Mouse (Mus musculus) cerebellum, adult 2 months (tissue): ENCODE results near the gene Ms4a6b. TPM values are rescaled to one million over a fixed set of nuclear protein-coding genes. Genes with fewer than 3 reads are reported as not detected.
"Not testable (repeated sequence)": the region's sequence is repeated elsewhere in the genome, so short reads cannot be mapped to it uniquely, and the experiment has no call there.

Experiments used
- DNase-seq, 2 experiments: peaks; one replicate each; pipeline ENCODE4 v3.0.0; 2021
- H3K27ac ChIP-seq: fragments of 200-500 bp; 2 replicates; pipeline ENCODE4 v1.5.1; 2012; ENCODE audit warnings: low read length, control low read depth, inconsistent platforms; ENCODE audit not compliant: insufficient read depth
- H3K27me3 ChIP-seq: fragments of 200-500 bp; 2 replicates; pipeline ENCODE4 v1.6.1; 2012; ENCODE audit warnings: inconsistent platforms, mild to moderate bottlenecking, low read length, moderate library complexity; ENCODE audit not compliant: control insufficient read depth, insufficient read depth
- H3K4me1 ChIP-seq: fragments of 200-500 bp; 2 replicates; pipeline ENCODE4 v1.6.1; 2011; ENCODE audit warnings: low read length; ENCODE audit not compliant: control insufficient read depth, insufficient read depth
- H3K4me3 ChIP-seq: fragments of 200-500 bp; replicated peaks from 2 replicates; pipeline ENCODE3; 2011; ENCODE audit warnings: mild to moderate bottlenecking, low read depth, low read length, control low read depth; ENCODE audit not compliant: insufficient read depth
- CTCF ChIP-seq: fragments of 200-500 bp; IDR thresholded peaks from 2 replicates; pipeline ENCODE4 v1.5.1; 2011; ENCODE audit warnings: low read depth, mild to moderate bottlenecking, control low read depth, low read length, moderate library complexity, borderline replicate concordance; ENCODE audit not compliant: insufficient read depth
- POLR2A ChIP-seq: fragments of 200-500 bp; IDR thresholded peaks from 2 replicates; pipeline ENCODE4 v1.6.1; 2011; ENCODE audit warnings: low read length, control low read depth, borderline replicate concordance; ENCODE audit not compliant: insufficient read depth
- WGBS: fragments of 180-500 bp; shearing (Covaris S2); methylation state at CpG from one replicate; pipeline ENCODE4 v1.1.7; 2018; 5-methylcytosine and 5-hydroxymethylcytosine counted together
- polyA plus RNA-seq: library from polyadenylated mRNA; depleted of rRNA; stranded (reverse); fragments of >200 nt; gene quantifications from 2 replicates; pipeline ENCODE4 v1.2.3, GENCODE M21; 2012

The Ms4a6b gene
- polyA plus RNA-seq, 1 experiment = 0.43 TPM

GRCm38 (mm10) chr19:11486599-11486998 lies 29.7 kb upstream of the Ms4a6b start:
- WGBS = 94% methylated on average over 1 of the region's 1 CpGs
- Histone ChIP-seq H3K4me3 (no peak overlapping the region), H3K4me1 (no peaks in the 10 kb centered on the region), H3K27ac (no peak overlapping the region), H3K27me3 (no peaks in the 10 kb centered on the region)
- TF ChIP-seq POLR2A = no peak
- TF ChIP-seq CTCF = no peak
- no peak for DNase-seq

GRCm38 (mm10) chr19:11491406-11492189 lies 24.7 kb upstream of the Ms4a6b start:
- TF ChIP-seq POLR2A (no peak), CTCF (no peak)
- WGBS = 65% methylated on average over 4 of the region's 4 CpGs

GRCm38 (mm10) chr19:11492671-11493070 lies 23.6 kb upstream of the Ms4a6b start:
- no peak overlapping the region for H3K4me3 ChIP-seq
- WGBS = 62% methylated on average over 1 of the region's 1 CpGs
- no peaks in the 10 kb centered on the region for H3K27me3 ChIP-seq
- H3K27ac ChIP-seq = no peak overlapping the region
- TF ChIP-seq POLR2A = no peak
- no peak for TF ChIP-seq CTCF
- no peaks in the 10 kb centered on the region for H3K4me1 ChIP-seq
- no peak for DNase-seq

More at GRCm38 (mm10) chr19:11491406-11492189, 24.7 kb upstream of the Ms4a6b start:
- Histone ChIP-seq H3K4me3 (no peak overlapping the region), H3K27ac (no peak overlapping the region), H3K27me3 (no peaks in the 10 kb centered on the region), H3K4me1 (no peaks in the 10 kb centered on the region)
- no peak for DNase-seq

- no peak for TF ChIP-seq POLR2A
- TF ChIP-seq CTCF = no peak
- no peak overlapping the region for H3K4me3 ChIP-seq
- no peaks in the 10 kb centered on the region for H3K4me1 ChIP-seq
- H3K27ac ChIP-seq = no peak overlapping the region
- H3K27me3 ChIP-seq = no peaks in the 10 kb centered on the region
- 83% methylated on average over 3 of the region's 3 CpGs for WGBS
- no peak for DNase-seq
Measured at GRCm38 (mm10) chr19:11494519-11494918, 21.8 kb upstream of the Ms4a6b start.

GRCm38 (mm10) chr19:11496361-11496760 lies 20.0 kb upstream of the Ms4a6b start:
- H3K27ac ChIP-seq = no peak overlapping the region
- 85% methylated on average over 6 of the region's 6 CpGs for WGBS
- no peak for DNase-seq
- H3K4me3 ChIP-seq = no peak overlapping the region
- H3K4me1 ChIP-seq = no peaks in the 10 kb centered on the region
- TF ChIP-seq POLR2A = no peak
- no peak for TF ChIP-seq CTCF
- no peaks in the 10 kb centered on the region for H3K27me3 ChIP-seq

GRCm38 (mm10) chr19:11497300-11497699 lies 19.0 kb upstream of the Ms4a6b start:
- not testable (repeated sequence) for H3K27ac ChIP-seq, DNase-seq, H3K4me3 ChIP-seq, H3K4me1 ChIP-seq, H3K27me3 ChIP-seq
- WGBS = 80% methylated on average over 1 of the region's 1 CpGs

GRCm38 (mm10) chr19:11500796-11501195 lies 15.5 kb upstream of the Ms4a6b start:
- no peak overlapping the region for H3K27ac ChIP-seq
- 95% methylated on average over 1 of the region's 1 CpGs for WGBS
- TF ChIP-seq CTCF = no peak
- TF ChIP-seq POLR2A = no peak
- DNase-seq = no peak
- no peaks in the 10 kb centered on the region for H3K4me1 ChIP-seq
- no peaks in the 10 kb centered on the region for H3K27me3 ChIP-seq
- H3K4me3 ChIP-seq = no peak overlapping the region

- 91% methylated on average over 4 of the region's 4 CpGs for WGBS
- Histone ChIP-seq H3K4me1 (no peaks in the 10 kb centered on the region), H3K27me3 (no peaks in the 10 kb centered on the region), H3K27ac (no peak overlapping the region), H3K4me3 (no peak overlapping the region)
- TF ChIP-seq CTCF = no peak
- no peak for TF ChIP-seq POLR2A
- no peak for DNase-seq
Measured at GRCm38 (mm10) chr19:11501326-11501725, 15.0 kb upstream of the Ms4a6b start.
